Mouse (Mus musculus) heart, embryonic 12.5 days (tissue): ENCODE measurements at regions not wholly inside any gene's neighbourhood (a gene's known extent, or its start where the extent isn't known, plus 50 kb on each side); places are given as distances from the start of the nearest gene placed in this dataset.

Experiments used
- ATAC-seq: fragments of 200-750 bp; cut with Nextera tagmentation; 2 replicates; pipeline ENCODE4 v1.8.0; 2017; ENCODE audit warnings: moderate TSS enrichment, moderate library complexity; ENCODE audit not compliant: insufficient number of reproducible peaks, low FRiP score
- H3K27ac ChIP-seq: fragments of 300-500 bp; sonication (generic); 2 replicates; pipeline ENCODE4 v1.5.1; 2016; ENCODE audit warnings: mild to moderate bottlenecking, moderate library complexity; ENCODE audit not compliant: poor library complexity, severe bottlenecking
- H3K27me3 ChIP-seq: fragments of 300-500 bp; sonication (generic); replicated peaks from 2 replicates; pipeline ENCODE4 v1.6.1; 2016; ENCODE audit warnings: mild to moderate bottlenecking, moderate library complexity
- H3K36me3 ChIP-seq: fragments of 300-500 bp; sonication (generic); 2 replicates; pipeline ENCODE4 v1.6.1; 2016; ENCODE audit warnings: mild to moderate bottlenecking, moderate library complexity
- H3K4me1 ChIP-seq: fragments of 300-500 bp; sonication (generic); replicated peaks from 2 replicates; pipeline ENCODE4 v1.6.1; 2016; ENCODE audit warnings: mild to moderate bottlenecking
- H3K4me2 ChIP-seq: fragments of 300-500 bp; sonication (generic); 2 replicates; pipeline ENCODE4 v1.6.1; 2016; ENCODE audit warnings: mild to moderate bottlenecking, moderate library complexity
- H3K4me3 ChIP-seq: fragments of 300-500 bp; sonication (generic); 2 replicates; pipeline ENCODE4 v1.5.1; 2016; ENCODE audit warnings: mild to moderate bottlenecking
- H3K9ac ChIP-seq: fragments of 300-500 bp; sonication (generic); 2 replicates; pipeline ENCODE4 v1.6.1; 2016; ENCODE audit warnings: mild to moderate bottlenecking, moderate library complexity
- H3K9me3 ChIP-seq: fragments of 300-500 bp; sonication (generic); replicated peaks from 2 replicates; pipeline ENCODE4 v1.6.1; 2016; ENCODE audit warnings: mild to moderate bottlenecking, moderate library complexity
- WGBS: fragments of 180-500 bp; shearing (Covaris S2); methylation state at CpG from one replicate; pipeline ENCODE4 v1.1.7; 2016; 5-methylcytosine and 5-hydroxymethylcytosine counted together

- Histone ChIP-seq H3K4me3 (no peak overlapping the region), H3K9ac (no peak overlapping the region), H3K4me1 (no peaks in the 10 kb centered on the region), H3K4me2 (no peak overlapping the region), H3K27me3 (peaks cover 50% of the 10 kb centered on the region), H3K9me3 (no peaks in the 10 kb centered on the region), H3K36me3 (no peaks in the 10 kb centered on the region), H3K27ac (no peak overlapping the region)
- WGBS: 51% methylated on average over 5 of the region's 5 CpGs
- ATAC-seq: no peak
These were observed 73.1 kb upstream of the Zc3h12a start for GRCm38 (mm10) chr4:125200762-125201161.

GRCm38 (mm10) chr4:125199281-125199680, 71.6 kb upstream of the Zc3h12a start:
- H3K9ac ChIP-seq: no peak overlapping the region
- H3K9me3 ChIP-seq: no peaks in the 10 kb centered on the region
- 41% methylated on average over 5 of the region's 5 CpGs for WGBS
- H3K27ac ChIP-seq: no peak overlapping the region
- no peaks in the 10 kb centered on the region for H3K36me3 ChIP-seq
- no peak overlapping the region for H3K4me2 ChIP-seq
- no peak overlapping the region for H3K4me3 ChIP-seq
- H3K27me3 ChIP-seq: peaks cover 65% of the 10 kb centered on the region
- no peak for ATAC-seq
- H3K4me1 ChIP-seq: no peaks in the 10 kb centered on the region

- Histone ChIP-seq H3K9me3 (no peaks in the 10 kb centered on the region; the same call in 1 of the 2 replicates), H3K9ac (no peak overlapping the region), H3K4me3 (no peak overlapping the region), H3K4me1 (no peaks in the 10 kb centered on the region), H3K36me3 (no peaks in the 10 kb centered on the region), H3K27me3 (peaks cover 82% of the 10 kb centered on the region), H3K4me2 (no peak overlapping the region), H3K27ac (no peak overlapping the region)
- no peak for ATAC-seq
- WGBS: 61% methylated on average over 7 of the region's 7 CpGs
These were observed 68.3 kb upstream of the Zc3h12a start for GRCm38 (mm10) chr4:125195901-125196435.

GRCm38 (mm10) chr4:125194722-125195380, 67.2 kb upstream of the Zc3h12a start:
- WGBS: 46% methylated on average over 12 of the region's 12 CpGs
- no peak for ATAC-seq
- H3K4me2 ChIP-seq: no peak overlapping the region
- peaks cover 77% of the 10 kb centered on the region for H3K27me3 ChIP-seq
- no peaks in the 10 kb centered on the region for H3K36me3 ChIP-seq
- no peak overlapping the region for H3K27ac ChIP-seq
- H3K9me3 ChIP-seq: no peaks in the 10 kb centered on the region; the same call in 1 of the 2 replicates
- no peaks in the 10 kb centered on the region for H3K4me1 ChIP-seq
- H3K9ac ChIP-seq: no peak overlapping the region
- no peak overlapping the region for H3K4me3 ChIP-seq

GRCm38 (mm10) chr4:125194298-125194697, 66.7 kb upstream of the Zc3h12a start:
- Histone ChIP-seq H3K9ac (no peak overlapping the region), H3K9me3 (no peaks in the 10 kb centered on the region; the same call in 1 of the 2 replicates), H3K36me3 (no peaks in the 10 kb centered on the region), H3K27ac (no peak overlapping the region), H3K4me1 (no peaks in the 10 kb centered on the region), H3K27me3 (peaks cover 73% of the 10 kb centered on the region), H3K4me3 (no peak overlapping the region), H3K4me2 (no peak overlapping the region)
- WGBS: 81% methylated on average over 12 of the region's 12 CpGs
- ATAC-seq: no peak

- no peaks in the 10 kb centered on the region; the same call in 1 of the 2 replicates for H3K9me3 ChIP-seq
- no peak overlapping the region for H3K4me3 ChIP-seq
- H3K36me3 ChIP-seq: no peaks in the 10 kb centered on the region
- no peak overlapping the region for H3K4me2 ChIP-seq
- no peaks in the 10 kb centered on the region for H3K4me1 ChIP-seq
- H3K27me3 ChIP-seq: peaks cover 59% of the 10 kb centered on the region
- no peak overlapping the region for H3K27ac ChIP-seq
- no peak for ATAC-seq
- no peak overlapping the region for H3K9ac ChIP-seq
- 74% methylated on average over 9 of the region's 9 CpGs for WGBS
These were observed 64.0 kb upstream of the Zc3h12a start for GRCm38 (mm10) chr4:125191680-125192079.

- H3K9me3 ChIP-seq: no peaks in the 10 kb centered on the region; the same call in 1 of the 2 replicates
- no peak overlapping the region for H3K9ac ChIP-seq
- peaks cover 59% of the 10 kb centered on the region for H3K27me3 ChIP-seq
- 0 out of 2 replicates have a peak, but pooled peaks have one; percentile 22 for ATAC-seq
- H3K27ac ChIP-seq: no peak overlapping the region
- 14% methylated on average over 11 of the region's 11 CpGs for WGBS
- H3K36me3 ChIP-seq: no peaks in the 10 kb centered on the region
- no peak overlapping the region for H3K4me2 ChIP-seq
- no peaks in the 10 kb centered on the region for H3K4me1 ChIP-seq
- no peak overlapping the region for H3K4me3 ChIP-seq
These were observed 63.4 kb upstream of the Zc3h12a start for GRCm38 (mm10) chr4:125191010-125191409.

GRCm38 (mm10) chr4:125189971-125190370, 62.3 kb upstream of the Zc3h12a start:
- Histone ChIP-seq H3K9me3 (no peaks in the 10 kb centered on the region; the same call in 1 of the 2 replicates), H3K36me3 (no peaks in the 10 kb centered on the region), H3K27ac (no peak overlapping the region), H3K4me3 (no peak overlapping the region), H3K27me3 (peaks cover 48% of the 10 kb centered on the region), H3K4me1 (no peaks in the 10 kb centered on the region), H3K4me2 (no peak overlapping the region), H3K9ac (no peak overlapping the region)
- no peak for ATAC-seq

GRCm38 (mm10) chr4:125186246-125186645, 58.6 kb upstream of the Zc3h12a start:
- Histone ChIP-seq H3K36me3 (no peaks in the 10 kb centered on the region), H3K4me1 (no peaks in the 10 kb centered on the region), H3K9ac (no peak overlapping the region), H3K9me3 (no peaks in the 10 kb centered on the region), H3K4me3 (no peak overlapping the region), H3K27ac (no peak overlapping the region), H3K4me2 (no peak overlapping the region), H3K27me3 (peaks cover 26% of the 10 kb centered on the region)
- 72% methylated on average over 9 of the region's 9 CpGs for WGBS
- no peak for ATAC-seq

- ATAC-seq: no peak
- H3K36me3 ChIP-seq: no peaks in the 10 kb centered on the region
- H3K9me3 ChIP-seq: no peaks in the 10 kb centered on the region
- no peak overlapping the region for H3K4me3 ChIP-seq
- no peaks in the 10 kb centered on the region for H3K4me1 ChIP-seq
- H3K27me3 ChIP-seq: peaks cover 18% of the 10 kb centered on the region; the same call in 1 of the 2 replicates
- 73% methylated on average over 5 of the region's 5 CpGs for WGBS
- H3K27ac ChIP-seq: no peak overlapping the region
- H3K4me2 ChIP-seq: no peak overlapping the region
- no peak overlapping the region for H3K9ac ChIP-seq
These were observed 57.4 kb upstream of the Zc3h12a start for GRCm38 (mm10) chr4:125185076-125185475.

- whole genome bisulfite sequencing: 86% methylated on average over 6 of the region's 6 CpGs
- no peak for ATAC-seq
These were observed 53.3 kb upstream of the Zc3h12a start for GRCm38 (mm10) chr4:125180947-125181346.

GRCm38 (mm10) chr4:125178552-125178951, 50.9 kb upstream of the Zc3h12a start:
- ATAC-seq: no peak
- no peaks in the 10 kb centered on the region for H3K36me3 ChIP-seq
- no peaks in the 10 kb centered on the region for H3K4me1 ChIP-seq
- H3K27me3 ChIP-seq: no peaks in the 10 kb centered on the region
- 80% methylated on average over 3 of the region's 3 CpGs for WGBS
- H3K4me2 ChIP-seq: no peak overlapping the region
- no peaks in the 10 kb centered on the region for H3K9me3 ChIP-seq
- no peak overlapping the region for H3K27ac ChIP-seq
- no peak overlapping the region for H3K4me3 ChIP-seq
- no peak overlapping the region for H3K9ac ChIP-seq

More at GRCm38 (mm10) chr4:125180947-125181346, 53.3 kb upstream of the Zc3h12a start:
- Histone ChIP-seq H3K36me3 (no peaks in the 10 kb centered on the region), H3K4me2 (no peak overlapping the region), H3K27me3 (no peaks in the 10 kb centered on the region), H3K4me1 (no peaks in the 10 kb centered on the region), H3K4me3 (no peak overlapping the region), H3K9me3 (no peaks in the 10 kb centered on the region), H3K9ac (no peak overlapping the region), H3K27ac (no peak overlapping the region)
